Mouse (Mus musculus): Measurements from ENCODE around the gene Nfix.
"Not testable (repeated sequence)": the region's sequence is repeated elsewhere in the genome, so short reads cannot be mapped to it uniquely, and the experiment has no call there.

The Nfix gene

GRCm38 (mm10) chr8:84832034-84832717 is 32.0 kb upstream of the Nfix start:
- peak; percentile 98 for DNase-seq

- DNase-seq = peak; percentile 95
Measured at GRCm38 (mm10) chr8:84831490-84831889, 31.3 kb upstream of the Nfix start, which contains the start of gene Gadd45gip1. Gadd45gip1 (plus strand) TSS chr8:84831522.

GRCm38 (mm10) chr8:84826518-84826917 is 26.4 kb upstream of the Nfix start:
- DNase-seq = not testable (repeated sequence)

- DNase-seq = no peak
Measured at GRCm38 (mm10) chr8:84825636-84826035, 25.5 kb upstream of the Nfix start.

- peak; percentile 94 for DNase-seq
Measured at GRCm38 (mm10) chr8:84823653-84824052, 23.5 kb upstream of the Nfix start.

- DNase-seq = no peak
Measured at GRCm38 (mm10) chr8:84822723-84823122, 22.6 kb upstream of the Nfix start, which contains the start of gene Dand5. Dand5 (minus strand) TSS chr8:84822823.

GRCm38 (mm10) chr8:84816117-84816516 is 16.0 kb upstream of the Nfix start:
- peak; percentile 95 for DNase-seq

- DNase-seq = peak; percentile 99
Measured at GRCm38 (mm10) chr8:84815547-84815946, 15.4 kb upstream of the Nfix start.

GRCm38 (mm10) chr8:84814555-84815441 is 14.7 kb upstream of the Nfix start:
- peak; percentile 95 for DNase-seq

- peak; percentile 92 for DNase-seq
Measured at GRCm38 (mm10) chr8:84814240-84814554, 14.1 kb upstream of the Nfix start.

GRCm38 (mm10) chr8:84813830-84814229 is 13.7 kb upstream of the Nfix start:
- DNase-seq = no peak

- peak; percentile 97 for DNase-seq
Measured at GRCm38 (mm10) chr8:84813059-84813458, 12.9 kb upstream of the Nfix start.

- no peak for DNase-seq
Measured at GRCm38 (mm10) chr8:84811303-84811702, 11.2 kb upstream of the Nfix start.

- peak; percentile 99 for DNase-seq
Measured at GRCm38 (mm10) chr8:84810896-84811295, 10.8 kb upstream of the Nfix start.

- DNase-seq = no peak
Measured at GRCm38 (mm10) chr8:84809941-84810280, 9.8 kb upstream of the Nfix start.

- DNase-seq = no peak
Measured at GRCm38 (mm10) chr8:84809109-84809940, 9.2 kb upstream of the Nfix start.

- DNase-seq = no peak
Measured at GRCm38 (mm10) chr8:84806031-84806430, 5.9 kb upstream of the Nfix start.

- peak; percentile 97 for DNase-seq
Measured at GRCm38 (mm10) chr8:84799136-84799931, 810 bp downstream of the Nfix start.

- no peak for DNase-seq
Measured at GRCm38 (mm10) chr8:84798446-84799135, 1.6 kb downstream of the Nfix start.

- peak; percentile 94 for DNase-seq
Measured at GRCm38 (mm10) chr8:84797971-84798370, 2.2 kb downstream of the Nfix start.

- no peak for DNase-seq
Measured at GRCm38 (mm10) chr8:84797256-84797797, 2.8 kb downstream of the Nfix start.

Measured in heart, adult 11 months (tissue).